Mouse (Mus musculus) megakaryocyte progenitor cell, adult 5-6 weeks (primary cell): ENCODE data around the gene Rbpj. TPM values are rescaled to one million over a fixed set of nuclear protein-coding genes. Genes with fewer than 3 reads are reported as not detected.

Experiments
- ATAC-seq: replicated peaks from 2 replicates; pipeline ENCODE4 v1.8.0; 2016; ENCODE audit warnings: mild to moderate bottlenecking, moderate TSS enrichment, inconsistent platforms; ENCODE audit not compliant: poor library complexity
- total RNA-seq, 2 experiments: library from RNA; stranded (forward) in 1 of 2; stranded (reverse) in 1 of 2; fragments of 157-497, 149-512 nt in 1 of 2; fragments of 200-1000 nt in 1 of 2; gene quantifications; 2 replicates each; pipeline versions ENCODE4 v1.2.3 to v1.2.4; 2015 to 2017

The Rbpj gene
- total RNA-seq, 2 experiments from 2014 or later: 35.7 to 66.7 TPM

DNA sequence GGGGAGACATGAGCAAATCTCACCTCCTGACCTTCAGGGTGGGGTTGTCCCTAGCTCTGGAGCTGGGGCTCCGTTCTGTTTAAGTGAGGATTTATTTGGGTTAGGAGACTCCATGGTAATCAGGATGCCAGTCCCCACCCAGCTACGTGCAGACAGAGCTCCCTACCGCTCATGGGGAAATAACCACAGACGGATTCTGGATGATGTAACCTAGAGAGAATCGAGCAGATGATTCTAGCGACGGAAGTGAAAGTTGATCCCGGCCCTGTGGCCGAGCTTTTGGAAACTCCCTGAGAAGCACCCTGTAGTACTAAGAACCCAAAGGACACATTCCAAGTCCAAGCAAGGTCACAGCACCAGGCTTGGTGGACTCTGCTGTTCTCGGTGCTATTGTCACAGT lies 43.5 kb downstream of the Rbpj start:
- ATAC-seq: peak; percentile 93

- ATAC-seq: 0 out of 2 replicates have a peak, but pooled peaks have one; percentile 3
These were observed 44.0 kb downstream of the Rbpj start for GRCm38 (mm10) chr5:53509927-53510326.

- no peak for ATAC-seq
These were observed 45.5 kb downstream of the Rbpj start for GRCm38 (mm10) chr5:53511426-53511825.

- no peak for ATAC-seq
These were observed 49.1 kb downstream of the Rbpj start for GRCm38 (mm10) chr5:53514959-53515612.

DNA sequence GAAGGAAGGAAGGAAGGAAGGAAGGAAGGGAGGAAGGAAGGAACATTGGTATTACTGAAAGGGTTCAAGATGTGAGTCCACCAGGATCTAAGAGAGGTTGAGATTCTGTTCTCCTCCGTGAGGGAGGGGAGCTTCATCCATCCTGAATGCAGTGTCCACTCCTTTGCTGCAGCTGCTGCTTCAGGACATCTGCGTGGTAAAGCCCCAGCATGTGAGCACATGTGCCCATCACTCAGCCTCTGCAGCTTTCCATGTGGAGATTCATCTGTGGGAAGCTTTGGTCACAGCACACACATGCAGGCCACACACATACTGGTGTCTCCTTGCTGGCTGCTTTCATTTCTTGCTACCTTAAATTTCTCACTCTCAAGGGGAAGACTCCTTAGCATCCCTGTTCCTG lies 50.5 kb downstream of the Rbpj start:
- no peak for ATAC-seq

GRCm38 (mm10) chr5:53517802-53518201 lies 51.9 kb downstream of the Rbpj start:
- no peak for ATAC-seq

GRCm38 (mm10) chr5:53519131-53519530 lies 53.2 kb downstream of the Rbpj start:
- ATAC-seq: no peak

DNA sequence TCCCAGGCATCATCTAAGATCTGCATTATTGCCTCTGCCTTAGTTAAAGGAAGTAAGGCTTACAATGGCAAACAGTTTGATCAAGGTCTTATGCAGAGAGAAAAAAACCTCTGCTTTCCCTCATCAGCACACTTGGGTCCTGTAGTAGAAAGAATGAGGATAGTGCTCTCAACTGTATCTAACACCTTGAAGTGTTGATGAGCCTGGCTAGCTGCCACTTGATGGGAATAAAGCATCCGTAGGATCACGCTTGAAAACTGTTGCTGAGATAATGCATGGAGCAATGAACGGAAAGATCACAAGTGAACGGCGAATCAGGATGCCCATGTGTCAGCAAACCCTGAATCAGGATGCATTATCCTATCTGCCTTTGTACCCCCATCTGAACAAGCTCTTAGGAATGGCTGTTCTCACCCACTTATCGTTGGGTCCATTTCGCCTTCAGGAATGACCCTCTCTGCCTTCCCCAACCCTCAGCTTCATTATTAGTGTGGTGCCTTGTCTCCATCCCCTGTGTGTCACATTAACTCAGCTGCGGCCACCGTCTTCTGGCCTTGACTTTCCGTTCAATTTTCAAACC lies 54.1 kb downstream of the Rbpj start:
- ATAC-seq: no peak

DNA sequence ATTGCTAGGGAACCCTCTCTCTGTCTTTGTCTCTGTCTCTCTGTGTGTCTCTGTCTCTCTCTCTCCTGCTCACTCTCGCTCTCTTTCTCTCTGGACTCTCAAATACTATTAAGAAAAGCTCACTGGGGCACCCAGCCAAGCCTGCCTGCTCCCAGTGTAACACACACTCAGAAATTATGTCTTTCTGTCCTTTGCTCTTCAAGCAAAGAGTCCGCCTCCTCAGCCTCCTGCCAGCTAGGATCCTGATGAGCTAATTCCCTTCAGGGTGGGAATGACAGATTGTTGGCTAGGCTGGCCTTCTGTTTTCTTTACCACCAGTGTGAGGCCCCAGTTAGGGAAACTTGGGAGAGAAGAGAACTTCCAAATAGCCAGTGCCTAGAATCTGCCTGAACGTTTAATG lies 57.1 kb downstream of the Rbpj start:
- ATAC-seq: no peak

GRCm38 (mm10) chr5:53524162-53524561 lies 58.2 kb downstream of the Rbpj start:
- peak; percentile 84 for ATAC-seq

GRCm38 (mm10) chr5:53524831-53525230 lies 58.9 kb downstream of the Rbpj start:
- ATAC-seq: no peak

DNA sequence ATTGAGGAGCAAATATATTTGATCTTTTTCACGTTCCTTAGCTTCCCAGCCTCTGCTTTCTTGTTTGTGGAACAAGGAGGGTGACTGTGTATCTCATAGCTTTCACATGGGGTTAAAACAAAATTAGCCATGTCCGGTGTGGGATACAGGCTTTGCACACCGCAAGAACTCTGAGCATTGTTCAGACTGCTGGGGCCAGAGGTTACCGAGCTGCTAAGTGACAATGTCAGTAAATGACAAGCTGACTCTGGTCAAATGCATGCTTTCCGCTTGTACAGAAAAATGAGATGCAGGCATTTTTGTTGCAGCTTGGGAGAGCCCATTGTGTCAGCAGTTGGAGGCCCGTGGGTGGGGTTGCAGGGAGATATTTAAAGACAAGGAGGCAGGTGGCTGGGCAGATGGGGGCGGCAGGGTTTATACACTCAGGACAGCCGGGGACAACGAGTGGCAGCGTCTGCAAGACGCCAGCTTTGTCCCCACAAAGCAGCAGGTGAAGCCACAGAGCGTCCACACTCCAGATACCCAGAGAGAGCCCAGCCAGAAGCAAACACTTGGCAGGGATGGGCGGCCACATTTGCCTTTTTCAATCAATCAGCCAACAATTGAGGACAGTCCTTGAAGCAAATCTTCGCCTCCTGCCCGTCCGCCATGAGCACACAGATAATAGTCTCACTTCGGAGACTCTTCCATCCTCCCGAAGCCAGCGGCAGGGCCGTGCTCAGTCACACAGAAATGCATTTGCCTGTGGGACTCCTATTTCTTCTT lies 59.5 kb downstream of the Rbpj start:
- no peak for ATAC-seq

- no peak for ATAC-seq
These were observed 60.1 kb downstream of the Rbpj start for GRCm38 (mm10) chr5:53526070-53526430.

- ATAC-seq: peak; percentile 68
These were observed 63.9 kb downstream of the Rbpj start for GRCm38 (mm10) chr5:53529846-53530245.

DNA sequence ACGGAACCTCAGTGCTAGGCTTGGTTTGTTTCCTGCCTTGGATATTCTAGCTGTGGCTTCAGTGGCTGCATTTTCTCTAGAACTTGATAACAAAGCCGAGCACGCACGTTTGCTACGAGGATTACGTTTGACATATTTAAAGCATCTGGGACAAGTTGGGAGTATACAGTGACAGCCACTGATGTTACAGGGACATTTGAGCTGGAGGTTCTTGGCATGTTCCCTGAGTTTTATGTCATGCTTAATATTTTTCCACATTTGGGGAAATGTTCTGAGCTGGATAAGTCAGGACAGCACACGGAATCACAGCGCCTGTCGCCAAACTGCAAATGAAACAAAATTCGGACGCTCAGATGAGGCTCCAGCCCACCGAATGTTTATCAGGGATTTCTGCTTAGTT lies 69.1 kb downstream of the Rbpj start:
- ATAC-seq: no peak

- ATAC-seq: no peak
These were observed 70.9 kb downstream of the Rbpj start for GRCm38 (mm10) chr5:53536635-53537554.

GRCm38 (mm10) chr5:53539860-53540633 lies 74.1 kb downstream of the Rbpj start:
- peak; percentile 80 for ATAC-seq

DNA sequence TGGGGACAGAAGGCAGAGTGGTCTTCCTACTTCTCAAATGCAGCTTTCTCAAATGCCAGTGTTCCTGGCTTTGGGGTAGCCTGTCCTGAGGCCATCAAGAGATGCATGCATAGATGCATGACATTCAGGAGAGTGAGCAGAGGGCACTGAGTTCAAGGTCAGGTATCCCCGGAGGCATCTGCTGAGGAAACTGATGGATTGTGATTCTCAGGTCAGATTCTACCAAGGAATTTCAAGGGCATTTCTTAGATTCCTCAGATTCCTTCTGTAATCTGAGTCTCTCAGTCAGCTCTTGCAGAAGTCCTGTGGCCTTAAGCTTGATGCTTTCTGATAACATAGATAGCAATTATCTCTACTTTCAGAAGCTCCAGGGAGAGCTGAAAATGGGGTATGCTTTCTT lies 76.1 kb downstream of the Rbpj start:
- no peak for ATAC-seq

GRCm38 (mm10) chr5:53543399-53543798 lies 77.4 kb downstream of the Rbpj start:
- no peak for ATAC-seq

- ATAC-seq: no peak
These were observed 78.0 kb downstream of the Rbpj start for GRCm38 (mm10) chr5:53543945-53544344.
